Mouse (Mus musculus): ENCODE results near the gene Thy1.

The Thy1 gene

GRCm38 (mm10) chr9:44033957-44034727 is 9.0 kb upstream of the Thy1 start:
- no peak for DNase-seq (ENCODE audit: extremely low spot score)

GRCm38 (mm10) chr9:44037106-44037505 is 6.1 kb upstream of the Thy1 start:
- DNase-seq (ENCODE audit: extremely low spot score), result no peak

DNA sequence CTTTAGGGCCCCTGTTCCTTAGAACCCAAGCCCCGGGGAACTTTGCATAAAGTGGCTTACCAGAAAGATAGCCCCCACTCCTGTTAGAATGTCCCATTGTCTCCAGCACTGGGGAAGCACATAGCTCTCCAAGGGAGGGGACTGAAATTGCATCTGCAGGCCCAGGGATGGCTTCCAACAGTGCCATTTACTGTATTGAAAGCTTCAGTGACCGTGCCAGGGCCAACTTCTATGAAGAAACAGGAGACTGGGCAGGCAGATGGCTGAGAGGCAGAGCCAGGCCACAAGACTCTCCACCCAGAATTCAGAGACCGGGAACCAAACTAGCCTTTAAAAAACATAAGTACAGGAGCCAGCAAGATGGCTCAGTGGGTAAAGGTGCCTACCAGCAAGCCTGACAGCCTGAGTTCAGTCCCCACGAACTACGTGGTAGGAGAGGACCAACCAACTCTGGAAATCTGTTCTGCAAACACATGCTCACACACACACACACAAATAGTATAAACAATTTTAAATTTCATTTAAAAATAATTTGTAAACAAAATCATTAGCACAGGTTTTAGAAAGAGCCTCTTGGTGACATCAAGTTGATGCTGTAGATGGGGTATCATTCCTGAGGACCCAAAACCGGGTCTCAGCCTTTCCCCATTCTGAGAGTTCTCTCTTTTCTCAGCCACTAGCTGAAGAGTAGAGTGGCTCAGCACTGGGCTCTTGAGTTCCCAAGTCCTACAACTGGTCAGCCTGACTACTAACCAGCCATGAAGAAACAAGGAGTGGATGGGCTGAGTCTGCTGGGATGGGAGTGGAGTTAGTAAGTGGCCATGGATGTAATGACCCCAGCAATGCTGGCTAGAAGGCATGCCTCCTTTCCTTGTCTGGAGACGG is 1.4 kb upstream of the Thy1 start:
- DNase-seq (ENCODE audit: extremely low spot score), result no peak

- DNase-seq (ENCODE audit: extremely low spot score), result no peak
These were observed 846 bp upstream of the Thy1 start for GRCm38 (mm10) chr9:44042396-44042680.

- no peak for DNase-seq (ENCODE audit: extremely low spot score)
These were observed 683 bp downstream of the Thy1 start for GRCm38 (mm10) chr9:44043708-44044425.

GRCm38 (mm10) chr9:44044426-44045157 is 1.4 kb downstream of the Thy1 start:
- peak; percentile 7 for DNase-seq (ENCODE audit: extremely low spot score)

DNA sequence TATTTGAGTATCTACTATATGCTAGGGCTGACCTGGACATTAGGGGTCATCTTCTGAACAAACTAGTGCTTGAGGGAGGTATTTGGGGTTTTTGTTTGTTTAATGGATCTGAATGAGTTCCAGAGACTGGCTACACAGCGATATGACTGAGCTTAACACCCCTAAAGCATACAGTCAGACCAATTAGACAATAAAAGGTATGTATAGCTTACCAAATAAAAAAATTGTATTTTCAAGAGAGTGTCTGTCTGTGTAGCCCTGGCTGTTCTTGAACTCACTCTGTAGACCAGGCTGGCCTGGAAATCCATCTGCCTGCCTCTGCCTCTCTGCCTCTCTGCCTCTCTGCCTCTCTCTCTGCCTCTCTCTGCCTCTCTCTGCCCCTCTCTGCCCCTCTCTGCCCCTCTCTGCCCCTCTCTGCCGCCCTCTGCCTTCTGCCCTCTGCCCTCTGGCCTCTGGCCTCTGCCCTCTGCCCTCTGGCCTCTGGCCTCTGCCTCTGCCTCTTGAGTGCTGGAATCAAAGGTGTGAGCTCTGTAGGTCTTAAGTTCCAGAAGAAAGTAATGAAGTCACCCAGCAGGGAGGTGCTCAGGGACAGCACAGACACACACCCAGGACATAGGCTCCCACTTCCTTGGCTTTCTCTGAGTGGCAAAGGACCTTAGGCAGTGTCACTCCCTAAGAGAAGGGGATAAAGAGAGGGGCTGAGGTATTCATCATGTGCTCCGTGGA is 2.1 kb downstream of the Thy1 start:
- DNase-seq (ENCODE audit: extremely low spot score), result no peak

- no peak for DNase-seq (ENCODE audit: extremely low spot score)
These were observed 2.7 kb downstream of the Thy1 start for GRCm38 (mm10) chr9:44045884-44046272.

DNA sequence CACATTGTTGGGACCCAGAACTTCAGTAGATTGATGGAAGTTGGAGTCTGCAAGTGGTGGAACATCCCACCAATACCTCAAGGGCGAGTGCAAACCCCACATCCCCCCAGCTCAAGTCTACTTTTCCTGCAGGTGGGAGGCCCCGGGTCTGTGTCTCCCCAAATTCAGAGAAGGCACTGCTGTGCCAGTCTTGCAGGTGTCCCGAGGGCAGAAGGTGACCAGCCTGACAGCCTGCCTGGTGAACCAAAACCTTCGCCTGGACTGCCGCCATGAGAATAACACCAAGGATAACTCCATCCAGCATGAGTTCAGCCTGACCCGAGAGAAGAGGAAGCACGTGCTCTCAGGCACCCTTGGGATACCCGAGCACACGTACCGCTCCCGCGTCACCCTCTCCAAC is 3.2 kb downstream of the Thy1 start:
- no peak for DNase-seq (ENCODE audit: extremely low spot score)

GRCm38 (mm10) chr9:44047071-44047470 is 3.9 kb downstream of the Thy1 start:
- DNase-seq (ENCODE audit: extremely low spot score), result no peak

DNA sequence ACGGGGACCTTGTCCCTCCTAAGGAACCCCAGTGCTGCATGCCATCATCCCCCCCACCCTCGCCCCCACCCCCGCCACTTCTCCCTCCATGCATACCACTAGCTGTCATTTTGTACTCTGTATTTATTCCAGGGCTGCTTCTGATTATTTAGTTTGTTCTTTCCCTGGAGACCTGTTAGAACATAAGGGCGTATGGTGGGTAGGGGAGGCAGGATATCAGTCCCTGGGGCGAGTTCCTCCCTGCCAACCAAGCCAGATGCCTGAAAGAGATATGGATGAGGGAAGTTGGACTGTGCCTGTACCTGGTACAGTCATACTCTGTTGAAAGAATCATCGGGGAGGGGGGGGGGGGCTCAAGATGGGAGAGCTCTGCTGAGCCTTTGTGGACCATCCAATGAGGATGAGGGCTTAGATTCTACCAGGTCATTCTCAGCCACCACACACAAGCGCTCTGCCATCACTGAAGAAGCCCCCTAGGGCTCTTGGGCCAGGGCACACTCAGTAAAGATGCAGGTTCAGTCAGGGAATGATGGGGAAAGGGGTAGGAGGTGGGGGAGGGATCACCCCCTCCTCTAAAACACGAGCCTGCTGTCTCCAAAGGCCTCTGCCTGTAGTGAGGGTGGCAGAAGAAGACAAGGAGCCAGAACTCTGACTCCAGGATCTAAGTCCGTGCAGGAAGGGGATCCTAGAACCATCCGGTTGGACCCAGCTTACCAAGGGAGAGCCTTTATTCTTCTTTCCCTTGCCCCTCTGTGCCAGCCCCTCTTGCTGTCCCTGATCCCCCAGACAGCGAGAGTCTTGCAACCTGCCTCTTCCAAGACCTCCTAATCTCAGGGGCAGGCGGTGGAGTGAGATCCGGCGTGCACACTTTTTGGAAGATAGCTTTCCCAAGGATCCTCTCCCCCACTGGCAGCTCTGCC is 4.6 kb downstream of the Thy1 start:
- no peak for DNase-seq (ENCODE audit: extremely low spot score)

DNA sequence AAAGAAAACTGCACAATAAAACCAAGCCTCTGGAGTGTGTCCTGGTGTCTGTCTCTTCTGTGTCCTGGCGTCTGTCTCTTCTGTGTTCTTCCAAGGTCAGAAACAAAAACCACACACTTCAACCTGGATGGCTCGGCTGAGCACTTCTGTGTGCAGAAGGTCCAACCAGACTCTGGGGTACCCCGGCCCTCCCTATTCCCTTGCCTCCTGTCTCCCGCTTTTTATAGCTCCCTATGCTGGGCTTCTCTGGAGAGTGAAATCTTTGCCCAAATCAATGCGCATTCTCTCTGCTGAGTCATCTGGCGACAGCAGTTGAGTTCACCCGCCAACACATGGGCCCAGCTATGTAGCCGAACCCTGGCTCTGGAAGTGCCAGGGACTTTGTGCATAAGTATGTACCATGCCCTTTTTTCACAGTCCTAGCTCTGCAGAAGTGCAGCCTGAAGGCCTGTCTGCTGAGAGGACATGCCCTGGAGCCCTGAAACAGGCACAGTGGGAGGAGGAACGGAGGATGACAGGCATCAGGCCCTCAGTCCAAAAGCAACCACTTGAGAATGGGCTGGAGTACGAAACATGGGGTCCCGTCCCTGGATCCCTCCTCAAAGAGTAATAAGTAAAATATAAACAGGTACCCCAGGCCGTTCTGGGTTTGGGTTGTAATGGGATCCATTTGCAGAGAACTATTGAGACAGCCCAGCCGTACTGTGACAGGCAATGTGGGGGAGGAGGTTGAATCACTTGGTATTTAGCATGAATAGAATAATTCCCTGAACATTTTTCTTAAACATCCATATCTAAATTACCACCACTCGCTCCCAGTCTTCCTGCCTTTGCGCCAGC is 5.6 kb downstream of the Thy1 start:
- DNase-seq (ENCODE audit: extremely low spot score), result no peak

DNA sequence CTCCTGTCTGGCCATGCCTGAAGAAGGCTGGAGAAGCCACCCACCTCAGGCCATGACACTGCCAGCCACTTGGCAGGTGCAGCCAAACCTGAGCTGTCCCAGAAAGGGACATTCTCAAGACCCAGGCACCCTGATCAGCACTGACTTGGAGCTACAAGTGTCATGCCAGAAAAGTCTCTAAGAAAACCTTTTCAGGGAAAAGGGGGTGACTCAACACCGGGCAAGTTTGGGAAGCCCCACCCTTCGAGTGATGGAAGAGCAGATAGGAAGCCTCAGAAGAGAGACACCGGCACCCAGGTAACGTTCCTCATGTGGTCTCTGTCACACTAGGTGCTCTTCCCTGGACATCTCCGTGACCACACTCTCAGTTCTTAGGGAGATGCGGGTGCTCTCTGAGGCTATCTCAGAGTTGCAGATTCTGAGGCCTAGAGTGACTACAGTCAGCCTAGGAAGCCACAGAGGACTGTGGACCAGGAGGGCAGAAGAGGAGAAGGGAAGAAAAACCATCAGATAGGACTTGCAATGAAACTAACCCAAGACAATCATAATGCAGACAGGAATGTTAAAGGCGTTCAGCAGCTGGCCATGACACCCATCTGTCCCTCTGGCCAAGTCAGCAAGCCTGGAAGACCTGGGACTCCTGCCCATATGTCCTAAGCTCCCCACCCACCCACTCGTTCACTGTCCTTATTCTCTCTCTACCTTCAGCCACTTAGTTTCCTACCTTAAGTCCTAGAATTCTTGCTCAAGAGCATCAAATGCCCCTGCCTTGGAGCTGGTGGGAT is 6.4 kb downstream of the Thy1 start:
- DNase-seq (ENCODE audit: extremely low spot score), result no peak

DNA sequence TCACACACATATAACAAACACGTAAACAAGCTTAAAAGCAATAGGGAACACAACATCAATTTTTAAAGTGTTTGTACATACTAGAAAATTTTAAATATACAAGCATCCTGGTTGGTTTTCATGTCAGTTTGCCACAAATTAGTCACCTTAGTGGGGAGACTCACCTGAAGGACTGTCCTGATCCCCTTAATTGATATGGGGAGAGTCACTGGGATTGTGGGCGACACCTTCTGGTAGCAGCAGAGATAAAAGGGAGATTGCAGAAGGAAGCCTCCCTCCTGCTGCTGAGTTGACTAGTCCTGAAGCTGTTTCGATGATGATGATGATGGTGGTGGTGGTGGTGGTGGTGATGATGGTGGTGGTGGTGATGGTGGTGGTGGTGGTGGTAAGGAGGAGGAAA is 9.7 kb downstream of the Thy1 start:
- no peak for DNase-seq (ENCODE audit: extremely low spot score)

DNA sequence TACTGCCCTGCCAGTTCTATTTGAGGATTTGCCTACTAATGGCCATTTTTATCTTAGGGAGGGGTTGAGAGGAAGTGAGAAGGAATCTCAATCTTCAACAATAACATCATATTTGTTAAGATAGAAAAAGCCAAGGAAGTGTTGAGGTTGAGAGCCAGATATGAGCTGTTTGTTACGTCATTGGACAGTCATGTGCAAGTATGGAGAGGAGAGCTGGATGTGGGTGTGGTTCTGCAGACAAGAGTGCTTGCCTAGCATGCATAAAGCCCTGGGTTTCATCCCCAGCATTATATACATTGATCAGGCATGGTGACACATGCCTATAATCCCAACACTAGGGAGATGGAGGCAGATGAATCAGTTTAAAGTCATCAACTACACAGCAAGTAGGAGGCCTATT is 10.8 kb downstream of the Thy1 start:
- DNase-seq (ENCODE audit: extremely low spot score), result no peak

GRCm38 (mm10) chr9:44058606-44059005 is 15.4 kb downstream of the Thy1 start:
- DNase-seq (ENCODE audit: extremely low spot score), result no peak

DNA sequence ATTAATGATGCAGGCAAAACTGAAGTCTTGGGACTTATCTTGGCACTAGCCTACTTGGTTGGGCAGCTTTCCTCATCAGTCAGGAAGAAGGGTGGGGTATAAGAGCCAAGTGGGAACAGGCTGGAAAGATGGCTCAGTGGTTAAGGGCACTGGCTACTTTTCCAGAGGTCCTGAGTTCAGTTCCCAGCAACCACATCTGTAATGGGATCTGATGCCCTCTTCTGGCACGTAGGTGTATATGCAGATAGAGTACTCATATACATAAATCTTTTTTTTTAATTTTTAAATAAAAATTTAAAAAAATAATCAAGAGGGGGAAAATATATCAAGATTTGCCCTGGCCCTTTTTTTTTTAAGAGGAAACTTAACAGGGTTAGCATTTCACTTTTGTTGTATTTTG is 22.0 kb downstream of the Thy1 start:
- no peak for DNase-seq (ENCODE audit: extremely low spot score)

GRCm38 (mm10) chr9:44066785-44067225 is 23.6 kb downstream of the Thy1 start, which contains the start of gene Usp2:
Usp2 (plus strand) TSS chr9:44067021.
- DNase-seq (ENCODE audit: extremely low spot score), result peak; percentile 100

Measured in embryo, embryonic 9.5 days (tissue).